Mouse (Mus musculus) stomach, embryonic 14.5 days (tissue): ENCODE measurements around the gene Isoc2a. TPM values are rescaled to one million over a fixed set of nuclear protein-coding genes. Genes with fewer than 3 reads are reported as not detected.
"Not testable (repeated sequence)": the region's sequence is repeated elsewhere in the genome, so short reads cannot be mapped to it uniquely, and the experiment has no call there.

Source experiments
- ATAC-seq: fragments of 200-750 bp; cut with Nextera tagmentation; 2 replicates; pipeline ENCODE4 v1.8.0; 2017; ENCODE audit warnings: low read depth, moderate TSS enrichment; ENCODE audit not compliant: insufficient number of reproducible peaks, insufficient read depth, low FRiP score
- H3K27ac ChIP-seq: fragments of 300-500 bp; sonication (generic); 2 replicates; pipeline ENCODE4 v1.5.1; 2014; ENCODE audit warnings: mild to moderate bottlenecking, low read length, moderate library complexity, mixed read lengths
- H3K27me3 ChIP-seq: fragments of 300-500 bp; sonication (generic); 2 replicates; pipeline ENCODE4 v1.6.1; 2014; ENCODE audit warnings: low read length, control low read depth, mixed read lengths; ENCODE audit not compliant: control insufficient read depth, insufficient read depth
- H3K36me3 ChIP-seq: fragments of 300-500 bp; sonication (generic); 2 replicates; pipeline ENCODE4 v1.6.1; 2014; ENCODE audit warnings: mild to moderate bottlenecking, control low read depth, low read length, moderate library complexity, mixed read lengths; ENCODE audit not compliant: control insufficient read depth, insufficient read depth
- H3K4me1 ChIP-seq: fragments of 300-500 bp; sonication (generic); 2 replicates; pipeline ENCODE4 v1.6.1; 2014; ENCODE audit warnings: low read length, control low read depth, mixed read lengths; ENCODE audit not compliant: control insufficient read depth, insufficient read depth
- H3K4me2 ChIP-seq: fragments of 300-500 bp; sonication (generic); replicated peaks from 2 replicates; pipeline ENCODE4 v1.6.1; 2014; ENCODE audit warnings: low read depth, low read length, control low read depth
- H3K4me3 ChIP-seq: fragments of 300-500 bp; sonication (generic); 2 replicates; pipeline ENCODE4 v1.5.1; 2014; ENCODE audit warnings: low read depth, low read length, control low read depth
- H3K9ac ChIP-seq: fragments of 300-500 bp; sonication (generic); replicated peaks from 2 replicates; pipeline ENCODE4 v1.6.1; 2014; ENCODE audit warnings: low read depth, mild to moderate bottlenecking, control low read depth, low read length, moderate library complexity, mixed read lengths
- H3K9me3 ChIP-seq: fragments of 300-500 bp; sonication (generic); 2 replicates; pipeline ENCODE4 v1.6.1; 2016; ENCODE audit warnings: low read depth, low read length, control low read depth; ENCODE audit not compliant: control insufficient read depth
- WGBS: fragments of 180-500 bp; shearing (Covaris S2); extraction: QIAGEN DNeasy Blood & Tissue Kit; methylation state at CpG from one replicate; pipeline ENCODE4 v1.1.7; 2014; 5-methylcytosine and 5-hydroxymethylcytosine counted together
- polyA plus RNA-seq: library from polyadenylated mRNA; unstranded; fragments of >200 nt; fragmentation: Nextera tagmentation; extraction: Ambion mirVana; gene quantifications from 2 replicates; pipeline ENCODE4 v1.2.1, GENCODE M21; 2014

Gene Isoc2a
- polyA plus RNA-seq, 1 experiment from 2014 or later, result 0.98 TPM

- Histone ChIP-seq H3K9me3 (no peaks in the 10 kb centered on the region), H3K4me3 (no peak overlapping the region), H3K4me2 (no peak overlapping the region), H3K4me1 (no peaks in the 10 kb centered on the region), H3K27me3 (no peaks in the 10 kb centered on the region), H3K27ac (no peak overlapping the region; the same call in 1 of the 2 replicates), H3K36me3 (no peaks in the 10 kb centered on the region), H3K9ac (no peak overlapping the region)
- peak; percentile 73; the same call in 1 of the 2 replicates for ATAC-seq
- WGBS, result 30% methylated on average over 12 of the region's 12 CpGs
Observed at GRCm38 (mm10) chr7:4859418-4859978, 17.5 kb upstream of the Isoc2a start.

DNA sequence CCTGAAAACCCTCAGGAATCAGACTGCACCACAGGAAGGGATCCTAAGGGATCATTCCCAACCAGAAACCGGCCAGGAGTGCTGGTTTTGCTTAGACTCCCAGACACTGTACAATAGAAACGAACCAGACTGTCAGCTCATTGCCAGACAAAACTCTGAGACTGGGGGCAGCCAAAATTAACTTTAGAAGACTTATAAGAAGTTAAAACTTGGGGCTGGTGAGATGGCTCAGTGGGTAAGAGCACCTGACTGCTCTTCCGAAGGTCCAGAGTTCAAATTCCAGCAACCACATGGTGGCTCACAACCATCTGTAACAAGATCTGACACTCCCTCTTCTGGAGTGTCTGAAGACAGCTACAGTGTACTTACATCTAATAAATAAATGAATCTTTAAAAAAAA lies 16.0 kb upstream of the Isoc2a start:
- H3K9ac ChIP-seq, ATAC-seq, H3K27me3 ChIP-seq: not testable (repeated sequence)

GRCm38 (mm10) chr7:4863041-4863440 lies 13.9 kb upstream of the Isoc2a start:
- H3K27me3 ChIP-seq, result no peaks in the 10 kb centered on the region
- no peak overlapping the region for H3K4me3 ChIP-seq
- H3K36me3 ChIP-seq, result no peaks in the 10 kb centered on the region
- H3K4me2 ChIP-seq, result no peak overlapping the region
- no peak for ATAC-seq
- no peak overlapping the region for H3K9ac ChIP-seq
- H3K9me3 ChIP-seq, result no peaks in the 10 kb centered on the region
- 18% methylated on average over 1 of the region's 1 CpGs for WGBS
- 0 out of 2 replicates have a peak, but pooled peaks cover 4% of the 10 kb centered on the region for H3K4me1 ChIP-seq
- no peak overlapping the region for H3K27ac ChIP-seq

More for the DNA sequence above, 16.0 kb upstream of the Isoc2a start:
- not testable (repeated sequence) for H3K4me3 ChIP-seq, H3K27ac ChIP-seq, H3K4me2 ChIP-seq, H3K9me3 ChIP-seq, H3K36me3 ChIP-seq, H3K4me1 ChIP-seq
- 69% methylated on average over 3 of the region's 3 CpGs for WGBS

- H3K27me3 ChIP-seq, result no peaks in the 10 kb centered on the region
- H3K36me3 ChIP-seq, result no peaks in the 10 kb centered on the region
- no peak for ATAC-seq
- H3K9me3 ChIP-seq, result no peaks in the 10 kb centered on the region
- no peak overlapping the region for H3K4me2 ChIP-seq
- WGBS, result 72% methylated on average over 7 of the region's 7 CpGs
- no peak overlapping the region for H3K4me3 ChIP-seq
- no peak overlapping the region for H3K9ac ChIP-seq
- no peak overlapping the region for H3K27ac ChIP-seq
- H3K4me1 ChIP-seq, result 0 out of 2 replicates have a peak, but pooled peaks cover 4% of the 10 kb centered on the region
Observed at GRCm38 (mm10) chr7:4863541-4864080, 13.3 kb upstream of the Isoc2a start.

GRCm38 (mm10) chr7:4864130-4864845 lies 12.7 kb upstream of the Isoc2a start:
- no peaks in the 10 kb centered on the region for H3K27me3 ChIP-seq
- H3K4me2 ChIP-seq, result no peak overlapping the region
- WGBS, result 83% methylated on average over 5 of the region's 5 CpGs
- H3K27ac ChIP-seq, result no peak overlapping the region
- H3K4me1 ChIP-seq, result 0 out of 2 replicates have a peak, but pooled peaks cover 4% of the 10 kb centered on the region
- ATAC-seq, result no peak
- H3K36me3 ChIP-seq, result no peaks in the 10 kb centered on the region
- H3K9me3 ChIP-seq, result no peaks in the 10 kb centered on the region
- no peak overlapping the region for H3K4me3 ChIP-seq
- no peak overlapping the region for H3K9ac ChIP-seq

- peak overlapping the region; percentile 55 for H3K4me2 ChIP-seq
- H3K4me3 ChIP-seq, result peak overlapping the region; percentile 55; the same call in 1 of the 2 replicates
- H3K27me3 ChIP-seq, result no peaks in the 10 kb centered on the region
- no peaks in the 10 kb centered on the region for H3K9me3 ChIP-seq
- WGBS, result 61% methylated on average over 5 of the region's 5 CpGs
- H3K36me3 ChIP-seq, result no peaks in the 10 kb centered on the region
- H3K9ac ChIP-seq, result no peak overlapping the region
- H3K4me1 ChIP-seq, result 0 out of 2 replicates have a peak, but pooled peaks cover 4% of the 10 kb centered on the region
- no peak for ATAC-seq
- no peak overlapping the region for H3K27ac ChIP-seq
Observed at GRCm38 (mm10) chr7:4865090-4865489, 11.9 kb upstream of the Isoc2a start.

DNA sequence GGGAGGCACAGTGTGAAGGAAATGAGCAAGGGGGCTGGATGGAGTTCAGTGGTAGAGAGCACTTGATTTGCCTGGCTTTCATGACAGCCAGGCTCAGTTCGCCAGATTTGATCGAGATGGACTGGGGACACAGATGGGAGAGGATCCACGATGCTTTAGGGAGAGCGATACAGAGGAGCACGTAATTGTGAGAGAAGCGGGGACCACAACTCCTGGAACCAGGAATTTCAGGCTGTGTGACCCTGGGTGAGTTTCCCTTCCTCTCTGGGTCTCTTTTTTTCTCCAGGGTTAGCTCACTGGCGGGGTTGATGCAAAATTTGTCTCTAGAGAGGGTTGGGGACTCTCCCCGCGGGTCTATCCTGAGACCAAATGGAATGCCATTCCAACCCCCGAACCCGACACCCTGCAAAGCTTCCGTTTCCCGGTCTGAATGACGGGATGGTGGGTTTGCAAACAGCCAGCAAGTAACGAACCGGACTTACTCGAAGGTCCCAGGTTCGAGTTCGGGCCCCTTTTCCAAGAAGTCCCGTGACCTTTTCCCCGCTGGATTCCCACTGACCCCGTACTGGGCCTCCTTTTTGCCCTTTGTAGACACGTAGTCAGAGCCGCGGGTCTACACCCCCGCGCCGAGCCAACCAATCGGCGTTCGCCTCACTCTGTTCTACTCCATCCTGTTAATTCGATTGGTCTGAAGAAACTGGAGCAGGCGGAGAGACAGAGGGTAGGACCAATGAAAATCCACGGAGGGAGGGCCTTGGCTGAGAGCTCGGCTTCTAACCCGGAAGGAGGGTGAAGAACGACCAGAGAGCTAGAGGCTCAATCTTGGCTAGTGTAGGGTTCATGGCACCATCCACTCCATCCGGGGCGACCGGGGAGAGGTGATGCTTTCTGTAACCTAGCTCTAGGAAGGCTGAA lies 11.1 kb upstream of the Isoc2a start:
- Histone ChIP-seq H3K27ac (peak overlapping the region; percentile 57), H3K36me3 (no peaks in the 10 kb centered on the region), H3K9me3 (no peaks in the 10 kb centered on the region), H3K4me3 (peak overlapping the region; percentile 55), H3K4me1 (0 out of 2 replicates have a peak, but pooled peaks cover 4% of the 10 kb centered on the region), H3K27me3 (no peaks in the 10 kb centered on the region), H3K4me2 (peak overlapping the region; percentile 55), H3K9ac (peak overlapping the region; percentile 71)
- peak; percentile 100 for ATAC-seq
- WGBS, result 6% methylated on average over 40 of the region's 40 CpGs

- Histone ChIP-seq H3K4me1 (0 out of 2 replicates have a peak, but pooled peaks cover 4% of the 10 kb centered on the region), H3K9ac (peak overlapping the region; percentile 71), H3K9me3 (no peaks in the 10 kb centered on the region), H3K4me2 (peak overlapping the region; percentile 55), H3K36me3 (no peaks in the 10 kb centered on the region), H3K4me3 (peak overlapping the region; percentile 55), H3K27me3 (no peaks in the 10 kb centered on the region), H3K27ac (peak overlapping the region; percentile 57; the same call in 1 of the 2 replicates)
- no peak for ATAC-seq
- WGBS, result 30% methylated on average over 10 of the region's 10 CpGs
Observed at GRCm38 (mm10) chr7:4866631-4867180, 10.2 kb upstream of the Isoc2a start.
